Mouse (Mus musculus) yolk sac, embryonic 10.5 days (tissue): Measurements from ENCODE around the gene Btf3.

ENCODE experiments used
- DNase-seq: peaks from one replicate; pipeline ENCODE4 v3.0.0-alpha.2; 2017; ENCODE audit warnings: low spot score

The Btf3 gene

GRCm38 (mm10) chr13:98336205-98336604 is 19.4 kb upstream of the Btf3 start:
- DNase-seq, result no peak

GRCm38 (mm10) chr13:98332106-98332505 is 15.3 kb upstream of the Btf3 start:
- no peak for DNase-seq

GRCm38 (mm10) chr13:98325034-98325433 is 8.2 kb upstream of the Btf3 start:
- DNase-seq, result no peak

GRCm38 (mm10) chr13:98317911-98318310 is 1.1 kb upstream of the Btf3 start:
- no peak for DNase-seq

- DNase-seq, result no peak
Measured at GRCm38 (mm10) chr13:98317246-98317677, 456 bp upstream of the Btf3 start.

GRCm38 (mm10) chr13:98316140-98316479 is 696 bp downstream of the Btf3 start:
- no peak for DNase-seq

GRCm38 (mm10) chr13:98315124-98315523 is 1.7 kb downstream of the Btf3 start:
- no peak for DNase-seq

- DNase-seq, result no peak
Measured at GRCm38 (mm10) chr13:98313631-98314030, 3.2 kb downstream of the Btf3 start.

- no peak for DNase-seq
Measured at GRCm38 (mm10) chr13:98311597-98311996, 5.2 kb downstream of the Btf3 start.

GRCm38 (mm10) chr13:98308724-98309123 is 8.1 kb downstream of the Btf3 start:
- DNase-seq, result no peak

- DNase-seq, result no peak
Measured at GRCm38 (mm10) chr13:98308004-98308403, 8.8 kb downstream of the Btf3 start.

- no peak for DNase-seq
Measured at GRCm38 (mm10) chr13:98306852-98307475, 9.8 kb downstream of the Btf3 start.

- no peak for DNase-seq
Measured at GRCm38 (mm10) chr13:98306393-98306792, 10.4 kb downstream of the Btf3 start.

- no peak for DNase-seq
Measured at GRCm38 (mm10) chr13:98305257-98305656, 11.5 kb downstream of the Btf3 start.

GRCm38 (mm10) chr13:98298833-98299758 is 17.7 kb downstream of the Btf3 start:
- peak; percentile 74 for DNase-seq

- no peak for DNase-seq
Measured at GRCm38 (mm10) chr13:98297883-98298482, 18.8 kb downstream of the Btf3 start.

GRCm38 (mm10) chr13:98296072-98296471 is 20.7 kb downstream of the Btf3 start:
- DNase-seq, result no peak

- no peak for DNase-seq
Measured at GRCm38 (mm10) chr13:98291712-98292111, 25.1 kb downstream of the Btf3 start.

GRCm38 (mm10) chr13:98290719-98291118 is 26.1 kb downstream of the Btf3 start:
- no peak for DNase-seq

GRCm38 (mm10) chr13:98280990-98281650 is 35.7 kb downstream of the Btf3 start:
- no peak for DNase-seq

GRCm38 (mm10) chr13:98279686-98280085 is 37.1 kb downstream of the Btf3 start, which contains the start of gene Gm21976:
TSS of gene Gm21976 (plus strand) at chr13:98279887.
- no peak for DNase-seq

- no peak for DNase-seq
Measured at GRCm38 (mm10) chr13:98277501-98277900, 39.3 kb downstream of the Btf3 start.
